Mouse (Mus musculus) urinary bladder, postnatal 4 days (tissue): ENCODE measurements around the gene Zdhhc20.
"Not testable (repeated sequence)": the region's sequence is repeated elsewhere in the genome, so short reads cannot be mapped to it uniquely, and the experiment has no call there.

ENCODE experiments used
- DNase-seq, 2 experiments: peaks; one replicate each; pipeline ENCODE4 v3.0.0; 2021 to 2022; ENCODE audit warnings: low spot score in 2 of 2

The Zdhhc20 gene

GRCm38 (mm10) chr14:57890011-57890842, at the start of gene Zdhhc20:
TSS of gene Zdhhc20 (minus strand) at chr14:57890276.
- DNase-seq, result peak; percentile 95

- DNase-seq, result no peak
Measured at GRCm38 (mm10) chr14:57937297-57937696, 47.2 kb upstream of the Zdhhc20 start.

DNA sequence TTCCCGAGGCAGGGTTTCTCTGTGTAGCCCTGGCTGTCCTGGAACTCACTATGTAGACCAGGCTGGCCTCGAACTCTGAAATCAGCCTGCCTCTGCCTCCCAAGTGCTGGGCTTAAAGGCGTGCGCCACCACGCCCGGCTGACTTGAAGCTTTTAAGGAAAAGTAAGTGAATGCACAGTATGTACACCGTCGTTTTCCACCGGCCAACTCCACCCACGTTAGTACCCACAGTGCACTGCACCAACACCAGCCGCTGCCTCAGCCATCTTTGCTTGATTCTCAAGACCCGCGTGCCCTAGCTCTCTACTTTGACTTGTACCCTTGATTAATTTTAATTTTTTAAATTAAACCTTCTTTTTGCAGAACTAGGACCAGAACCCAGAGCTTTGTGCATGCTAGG, 44.6 kb upstream of the Zdhhc20 start:
- DNase-seq, result no peak

- DNase-seq, result no peak
Measured at GRCm38 (mm10) chr14:57933608-57934007, 43.5 kb upstream of the Zdhhc20 start.

GRCm38 (mm10) chr14:57932881-57933443, 42.9 kb upstream of the Zdhhc20 start:
- DNase-seq, result no peak

GRCm38 (mm10) chr14:57921428-57922131, 31.5 kb upstream of the Zdhhc20 start:
- no peak for DNase-seq

DNA sequence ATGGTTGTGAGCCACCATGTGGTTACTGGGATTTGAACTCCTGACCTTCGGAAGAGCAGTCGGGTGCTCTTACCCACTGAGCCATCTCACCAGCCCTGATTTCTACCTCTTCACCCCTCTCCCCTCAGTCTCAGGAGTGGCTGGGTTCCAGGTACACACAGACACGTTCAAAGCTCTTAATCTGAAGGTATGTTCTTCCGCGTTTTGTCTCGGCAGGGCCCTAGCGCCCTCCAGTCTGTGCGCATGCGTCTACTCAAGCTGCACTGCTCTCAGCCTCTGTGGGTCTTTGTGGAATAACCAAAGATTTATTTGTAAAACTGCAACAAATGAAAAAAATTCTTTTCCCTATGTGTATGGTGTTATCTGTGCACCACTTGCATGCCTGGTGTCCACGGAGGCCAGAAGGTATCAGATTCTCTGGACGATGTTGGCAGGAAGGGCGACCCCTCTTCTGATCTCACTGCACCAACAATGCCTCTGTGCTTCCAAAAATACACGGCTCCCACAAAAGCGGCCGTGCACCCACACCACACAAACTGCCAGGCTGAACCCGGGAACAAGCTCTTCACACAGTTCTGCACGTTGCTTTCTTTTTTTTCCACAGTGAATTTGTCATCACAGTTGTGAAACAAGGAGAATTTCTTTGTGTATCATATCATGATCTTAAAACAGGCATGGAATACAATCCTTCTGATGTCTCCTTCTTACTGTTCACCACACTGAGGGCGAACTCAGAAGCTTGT, 30.7 kb upstream of the Zdhhc20 start:
- DNase-seq, result no peak

DNA sequence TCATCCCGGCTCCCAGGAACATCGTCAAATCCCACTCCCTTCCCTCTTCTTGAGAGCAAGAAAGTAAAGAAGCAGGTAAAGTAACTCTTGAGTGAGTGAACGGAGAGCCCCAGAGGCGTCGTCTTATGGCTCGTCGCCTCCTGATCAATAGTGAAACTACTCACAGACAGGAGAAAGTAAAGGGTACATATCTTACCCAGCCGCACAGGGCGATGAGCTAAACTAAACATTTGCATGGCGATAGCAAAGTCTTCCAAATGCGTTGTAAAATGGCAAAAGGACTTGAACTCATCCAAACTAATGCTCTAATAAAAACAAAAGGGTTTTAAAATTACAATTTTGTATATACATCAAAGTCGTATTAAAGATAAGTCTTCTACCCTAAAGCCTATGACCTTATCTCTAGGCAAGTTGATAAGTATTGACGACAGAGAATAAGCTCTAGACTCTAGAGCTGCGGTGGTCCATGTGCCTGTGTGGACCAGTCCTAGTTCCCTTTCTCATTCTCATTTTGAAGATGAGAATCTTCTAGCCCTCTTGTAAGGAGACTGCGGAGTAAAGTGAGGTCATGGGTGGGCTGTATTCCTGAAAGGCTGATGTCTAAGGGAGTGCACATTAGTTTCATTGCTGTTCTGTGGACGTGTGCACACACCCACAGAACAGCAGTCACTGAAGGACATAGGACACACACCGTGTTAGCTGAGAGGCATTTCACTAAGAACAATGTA, 29.2 kb upstream of the Zdhhc20 start:
- no peak for DNase-seq

DNA sequence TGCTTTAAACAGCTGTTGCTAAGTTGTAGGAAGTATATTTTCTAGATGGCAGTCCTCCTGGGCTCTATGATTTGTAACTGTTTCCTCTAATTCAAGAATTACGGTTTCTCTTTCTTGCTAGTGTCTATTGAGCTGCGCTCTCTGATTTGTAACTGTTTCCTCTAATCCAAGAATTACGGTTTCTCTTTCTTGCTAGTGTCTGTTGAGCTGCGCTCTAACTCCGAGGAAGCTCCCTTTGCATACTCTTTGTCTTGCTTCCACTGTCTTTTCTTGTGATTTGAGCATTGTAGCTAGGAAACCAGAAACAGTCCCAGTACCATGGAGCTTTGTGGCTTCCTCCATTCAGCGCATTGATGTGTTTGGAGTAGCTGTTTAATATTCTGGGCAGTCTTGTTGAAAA, 25.3 kb upstream of the Zdhhc20 start:
- DNase-seq, result no peak

DNA sequence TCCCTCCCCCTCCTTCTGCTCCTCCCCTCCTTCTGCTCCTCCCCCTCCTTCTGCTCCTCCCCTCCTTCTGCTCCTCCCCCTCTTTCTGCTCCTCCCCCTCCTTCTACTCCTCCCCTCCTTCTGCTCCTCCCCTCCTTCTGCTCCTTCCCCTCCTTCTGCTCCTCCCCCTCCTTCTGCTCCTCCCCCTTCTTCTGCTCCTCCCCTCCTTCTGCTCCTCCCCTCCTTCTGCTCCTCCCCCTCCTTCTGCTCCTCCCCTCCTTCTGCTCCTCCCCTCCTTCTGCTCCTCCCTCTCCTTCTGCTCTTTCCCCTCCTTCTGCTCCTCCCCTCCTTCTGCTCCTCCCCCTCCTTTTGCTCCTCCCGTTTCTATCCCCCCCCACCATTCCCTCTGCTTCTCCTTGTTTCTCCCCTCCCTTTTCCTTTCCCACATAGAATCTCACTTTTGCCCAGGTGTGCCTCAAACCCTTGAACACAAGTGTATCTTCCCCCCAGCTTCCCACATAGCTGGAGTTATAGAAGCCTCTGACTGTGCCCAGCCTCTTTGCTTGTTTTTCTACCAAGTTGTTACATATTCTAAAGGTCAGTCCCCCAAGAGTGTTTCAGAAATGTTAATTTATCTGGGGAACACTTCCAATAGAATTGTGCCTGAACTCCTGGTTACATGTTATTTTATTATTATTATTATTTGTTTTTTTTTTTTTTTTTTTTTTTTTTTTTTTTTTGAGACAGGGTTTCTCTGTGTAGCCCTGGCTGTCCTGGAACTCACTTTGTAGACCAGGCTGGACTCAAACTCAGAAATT, 22.3 kb upstream of the Zdhhc20 start:
- not testable (repeated sequence) for DNase-seq

DNA sequence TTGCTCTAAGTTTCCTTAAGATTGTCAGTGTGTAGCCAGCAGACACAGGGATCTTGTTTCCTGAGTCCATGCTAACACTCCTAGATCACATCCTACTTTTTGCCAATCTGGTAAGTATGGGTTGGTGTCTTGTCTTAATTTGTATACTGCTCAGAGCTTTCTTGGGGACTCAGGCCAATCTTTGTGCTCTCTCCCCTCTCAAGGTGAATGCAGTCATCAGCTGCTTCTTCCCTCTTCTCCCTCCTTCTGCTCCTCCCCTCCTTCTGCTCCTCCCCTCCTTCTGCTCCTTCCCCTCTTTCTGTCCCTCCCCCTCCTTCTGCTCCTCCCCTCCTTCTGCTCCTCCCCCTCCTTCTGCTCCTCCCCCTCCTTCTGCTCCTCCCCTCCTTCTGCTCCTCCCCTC, 21.7 kb upstream of the Zdhhc20 start:
- not testable (repeated sequence) for DNase-seq

GRCm38 (mm10) chr14:57911316-57911715, 21.2 kb upstream of the Zdhhc20 start:
- DNase-seq, result no peak

DNA sequence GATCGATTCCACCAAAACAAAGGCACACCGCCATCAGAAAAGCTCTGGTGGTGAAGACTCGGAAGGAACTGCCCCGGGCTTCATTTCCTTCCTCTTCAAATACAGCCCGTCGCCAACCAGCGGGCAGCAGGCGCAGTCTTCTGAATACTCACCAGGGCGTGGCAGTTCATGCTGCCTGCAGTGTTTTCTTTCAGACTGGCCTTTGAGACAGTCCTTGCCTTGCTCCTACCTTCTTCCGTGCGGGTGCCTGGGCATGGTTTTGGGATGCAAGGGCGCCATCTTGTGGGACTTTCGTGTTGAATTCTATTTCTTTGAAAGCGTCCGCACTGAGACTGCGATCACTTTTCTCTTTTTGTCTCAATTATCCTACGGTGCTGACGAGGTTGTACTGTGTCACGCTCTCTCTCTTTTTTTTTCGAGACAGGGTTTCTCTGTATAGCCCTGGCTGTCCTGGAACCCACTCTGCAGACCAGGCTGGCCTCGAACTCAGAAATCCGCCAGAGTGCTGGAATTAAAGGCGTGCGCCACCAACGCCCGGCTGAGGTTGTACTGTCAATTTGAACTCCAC, 20.5 kb upstream of the Zdhhc20 start:
- DNase-seq, result peak; percentile 70 to 82

DNA sequence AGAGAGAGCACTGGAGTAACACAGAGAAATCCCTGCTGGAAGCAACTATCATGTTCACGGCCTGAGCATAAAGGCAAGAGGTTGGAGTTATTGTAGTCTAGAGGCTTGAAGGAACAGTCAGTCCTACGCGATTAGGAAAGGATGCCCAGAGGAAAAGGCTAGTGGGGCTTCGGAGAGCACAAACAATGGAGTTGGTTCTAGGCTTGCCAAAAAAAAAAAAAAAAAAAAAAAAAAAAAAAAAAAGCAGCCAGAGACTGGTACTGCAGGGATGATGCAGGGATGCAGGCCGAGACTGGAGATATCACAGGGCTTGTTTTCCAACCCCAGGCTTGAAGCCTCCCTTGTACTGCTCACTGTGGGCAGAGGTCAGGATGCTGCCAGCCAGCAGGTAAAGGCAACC, 19.2 kb upstream of the Zdhhc20 start:
- DNase-seq, result no peak

DNA sequence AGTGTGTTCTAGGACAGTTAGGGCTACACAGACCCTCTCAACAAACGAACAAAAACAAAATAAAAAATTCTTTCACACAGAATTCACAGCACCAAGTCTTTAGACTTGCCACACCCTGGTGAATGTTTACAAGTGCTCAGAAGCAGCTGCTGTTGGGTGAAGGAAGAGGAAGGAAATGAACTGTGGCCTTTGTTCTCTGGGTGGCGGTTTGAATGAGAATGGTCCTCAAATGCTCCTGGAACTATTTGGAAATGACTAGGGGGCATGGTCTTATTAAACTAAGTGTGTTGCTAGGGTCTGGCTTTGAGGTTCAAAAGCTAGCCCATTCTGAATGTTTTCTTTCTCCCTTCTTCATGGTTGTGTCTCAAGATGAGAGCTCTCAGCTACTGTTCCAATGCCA, 18.4 kb upstream of the Zdhhc20 start:
- no peak for DNase-seq

GRCm38 (mm10) chr14:57901998-57902397, 11.9 kb upstream of the Zdhhc20 start:
- no peak for DNase-seq

DNA sequence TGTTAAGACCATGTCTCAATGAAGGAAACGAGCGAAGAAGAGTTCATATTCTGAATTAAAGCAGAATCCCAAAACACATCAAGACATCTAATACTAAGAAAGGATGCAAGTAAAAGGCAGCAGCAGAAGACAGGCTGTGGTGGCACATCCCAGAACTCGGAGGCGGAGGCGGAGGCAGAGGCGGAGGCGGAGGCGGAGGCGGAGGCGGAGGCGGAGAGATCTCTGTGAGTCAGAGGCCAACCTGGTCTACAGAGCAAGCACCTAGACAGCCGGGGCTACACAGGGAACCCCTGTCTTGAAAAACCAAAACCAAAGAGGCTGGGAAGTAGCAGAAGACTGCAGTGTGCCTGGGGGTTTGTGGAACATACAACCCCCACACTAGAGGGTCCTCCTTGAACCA, 6.8 kb upstream of the Zdhhc20 start:
- DNase-seq, result no peak

GRCm38 (mm10) chr14:57896088-57896871, 6.2 kb upstream of the Zdhhc20 start:
- DNase-seq, result not testable (repeated sequence)

DNA sequence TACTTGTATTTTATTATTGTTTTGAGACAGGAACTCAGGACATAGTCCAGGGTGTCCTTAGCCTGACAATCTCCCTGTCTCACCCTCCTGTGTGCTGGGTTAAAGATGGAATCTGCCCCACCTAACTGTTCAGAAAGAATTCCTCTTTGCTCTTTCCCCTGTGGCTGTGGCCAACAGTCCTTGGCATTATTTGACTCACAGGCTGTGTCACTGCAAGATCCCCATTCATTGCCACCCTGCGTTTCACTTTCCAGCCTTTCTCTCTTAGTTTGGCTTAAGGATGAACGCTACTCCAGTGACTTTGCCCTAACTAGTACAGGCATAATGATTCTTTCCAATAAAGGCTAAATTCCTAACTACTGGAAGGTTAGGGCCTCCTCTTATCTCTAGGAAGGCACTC, 4.3 kb upstream of the Zdhhc20 start:
- no peak for DNase-seq
